Mouse (Mus musculus): ENCODE results near the gene Ankrd6.

The Ankrd6 gene

DNA sequence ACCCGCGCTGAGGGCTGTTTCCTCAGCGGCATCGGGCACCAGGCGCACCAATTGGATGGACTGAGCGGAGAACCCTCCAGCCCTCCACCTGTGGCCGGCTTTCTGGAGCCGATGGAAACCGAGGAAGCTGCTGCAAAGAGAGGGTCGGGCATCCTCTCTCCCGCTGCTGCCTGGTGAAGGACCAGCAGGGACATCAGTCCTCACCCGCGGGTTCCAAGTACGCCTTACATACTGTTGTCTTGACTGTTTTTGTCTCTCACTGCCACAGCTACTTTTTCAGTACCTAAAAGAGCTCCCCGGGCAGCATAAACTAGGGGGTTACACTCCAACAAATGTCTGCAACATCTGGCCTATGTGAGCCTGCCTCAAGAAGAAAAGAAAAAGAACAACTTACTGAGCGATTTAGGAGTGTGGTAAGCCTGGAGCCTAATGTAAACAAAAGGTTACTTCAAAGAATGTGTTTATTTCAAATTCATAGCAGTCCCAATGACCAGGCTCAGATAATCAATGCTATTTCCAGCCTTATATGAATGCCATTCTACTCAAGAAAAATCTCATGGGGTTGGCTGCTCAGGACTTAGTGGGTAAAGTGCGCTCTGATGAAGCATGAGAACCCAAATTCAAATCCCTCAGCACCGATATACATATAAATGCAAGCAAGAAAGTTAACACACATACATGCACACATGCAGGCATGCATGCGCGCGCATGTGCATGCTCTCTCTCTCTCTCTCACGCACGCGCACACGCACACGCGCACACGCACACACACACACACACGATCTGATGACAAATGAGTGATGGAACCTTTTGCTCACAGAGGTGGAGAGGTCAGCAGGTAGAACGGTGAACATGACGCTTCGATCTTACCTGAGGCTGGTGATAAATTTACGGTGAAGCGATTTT lies 647 bp upstream of the Ankrd6 start:
- DNase-seq (ENCODE audit: low spot score) = no peak

DNA sequence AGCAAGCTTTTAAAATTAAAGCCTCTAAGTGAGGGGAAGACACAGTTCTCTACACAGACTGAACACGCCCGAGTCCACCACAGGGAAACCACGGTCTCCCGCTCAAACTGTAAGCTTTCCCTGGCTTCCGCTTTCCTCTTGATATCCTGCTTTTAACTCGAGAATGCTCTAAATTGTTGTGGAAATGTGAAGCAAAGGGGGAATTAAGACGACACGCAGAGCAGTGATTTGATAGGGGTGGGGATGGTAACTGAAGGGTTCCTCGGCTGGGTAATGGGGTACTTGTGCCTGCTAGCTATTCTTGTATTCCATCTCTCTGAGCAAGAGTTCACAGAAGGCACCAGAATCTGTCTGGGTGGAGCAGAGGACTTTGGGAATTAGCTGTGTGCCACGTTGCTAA lies 1.9 kb downstream of the Ankrd6 start:
- no peak for DNase-seq (ENCODE audit: low spot score)

DNA sequence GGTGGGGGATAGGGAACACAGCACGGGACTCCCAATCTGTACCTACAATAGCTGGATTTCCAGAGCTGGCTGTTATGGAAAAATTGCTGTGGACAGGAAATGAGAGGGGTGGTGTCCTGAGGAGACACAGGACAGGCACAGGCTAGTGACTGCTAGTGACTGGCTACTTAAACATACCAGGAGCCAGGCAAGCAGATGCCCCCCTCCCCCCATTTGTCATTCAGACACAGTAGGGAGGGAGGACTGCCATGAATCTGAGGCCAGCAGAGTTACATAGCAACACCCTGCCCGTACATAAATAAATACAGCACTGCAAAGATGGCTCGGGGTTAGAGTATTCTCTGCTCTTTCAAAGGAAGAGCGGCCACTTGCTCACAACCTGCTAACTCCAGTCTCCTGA lies 3.0 kb downstream of the Ankrd6 start:
- no peak for DNase-seq (ENCODE audit: low spot score)

DNA sequence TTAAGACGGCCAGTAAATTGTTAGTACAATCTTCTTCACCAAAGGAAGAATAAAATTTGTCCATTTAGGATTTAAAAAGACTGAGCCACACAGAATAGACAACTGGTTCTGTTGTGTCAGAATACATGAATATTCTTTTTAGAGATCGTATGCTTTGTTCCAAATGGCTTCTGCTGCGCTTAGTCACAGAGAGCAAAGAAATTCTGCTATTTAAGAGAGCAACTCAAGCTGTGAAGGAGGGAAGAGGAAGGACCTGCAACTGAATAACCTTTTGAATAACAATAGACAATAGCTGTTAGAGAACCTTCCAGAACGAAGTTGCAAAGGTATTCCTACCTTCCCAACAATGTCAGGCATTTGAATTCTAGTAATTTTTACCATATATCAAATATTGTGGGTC lies 9.7 kb downstream of the Ankrd6 start:
- DNase-seq (ENCODE audit: low spot score) = no peak

DNA sequence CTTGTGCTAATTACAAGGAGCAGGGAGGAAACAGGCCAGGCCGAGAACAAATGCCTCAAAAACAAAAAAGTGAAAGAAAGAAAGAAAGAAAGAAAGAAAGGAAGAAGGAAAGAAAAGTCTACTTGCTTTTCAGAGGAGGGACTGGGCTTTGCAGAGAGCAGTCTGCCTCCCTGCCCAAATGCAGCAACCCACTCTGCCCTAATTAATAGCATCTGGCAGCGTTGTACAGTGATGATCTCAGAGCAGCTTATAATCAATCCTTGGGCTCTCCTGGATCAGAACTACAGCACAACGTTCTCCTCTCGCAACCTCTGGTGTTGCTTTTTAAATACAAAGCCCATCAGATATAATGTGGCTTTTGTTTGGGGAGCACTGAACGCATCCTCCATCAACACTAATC lies 10.7 kb downstream of the Ankrd6 start:
- no peak for DNase-seq (ENCODE audit: low spot score)

DNA sequence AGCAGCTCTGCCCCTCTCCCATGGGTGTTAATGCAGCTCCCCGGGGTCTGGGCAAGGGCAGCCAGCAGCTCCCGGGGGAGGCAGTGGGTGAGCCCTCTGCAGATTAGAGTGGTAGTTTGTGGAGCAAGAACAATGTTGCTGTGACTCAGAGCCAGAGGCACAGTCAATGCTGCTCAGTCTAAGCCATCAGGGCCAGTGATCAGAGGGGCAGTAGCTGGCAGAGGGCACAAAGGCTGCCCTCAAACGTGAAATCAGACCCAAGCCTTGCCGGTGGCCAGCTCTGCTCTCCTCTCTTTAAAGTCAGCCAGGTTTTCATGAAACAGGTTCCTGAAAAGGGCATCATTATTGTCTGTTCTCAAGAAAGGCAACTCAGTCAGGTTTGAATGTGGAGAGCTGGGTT lies 11.1 kb downstream of the Ankrd6 start:
- no peak for DNase-seq (ENCODE audit: low spot score)

DNA sequence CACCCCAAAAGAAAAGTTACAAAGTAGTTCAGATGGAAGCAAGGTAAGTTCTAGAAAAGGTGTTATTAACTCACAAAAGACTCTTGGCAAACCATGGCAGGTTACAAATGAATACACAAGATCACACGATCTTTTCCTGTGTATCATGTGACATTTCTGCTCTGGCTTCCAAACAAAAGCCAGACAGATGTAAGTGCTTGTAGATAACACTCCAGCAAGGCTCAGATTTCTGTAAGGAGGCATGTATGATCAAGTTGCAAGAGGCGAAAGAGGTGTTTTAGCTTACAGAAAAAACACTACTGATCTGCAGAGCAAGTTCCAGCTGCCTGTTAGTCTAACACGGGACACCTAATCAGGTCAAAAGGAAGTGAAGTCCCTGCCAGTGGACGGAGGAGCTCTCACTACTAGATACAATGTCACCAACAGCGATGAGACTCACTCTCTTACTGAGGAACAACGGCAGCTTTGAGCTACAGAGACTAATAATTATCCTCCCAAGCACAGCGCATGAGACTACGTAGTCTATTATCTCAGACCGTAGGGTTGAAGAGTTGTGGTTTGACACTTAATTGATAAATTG lies 13.8 kb downstream of the Ankrd6 start:
- no peak for DNase-seq (ENCODE audit: low spot score)

DNA sequence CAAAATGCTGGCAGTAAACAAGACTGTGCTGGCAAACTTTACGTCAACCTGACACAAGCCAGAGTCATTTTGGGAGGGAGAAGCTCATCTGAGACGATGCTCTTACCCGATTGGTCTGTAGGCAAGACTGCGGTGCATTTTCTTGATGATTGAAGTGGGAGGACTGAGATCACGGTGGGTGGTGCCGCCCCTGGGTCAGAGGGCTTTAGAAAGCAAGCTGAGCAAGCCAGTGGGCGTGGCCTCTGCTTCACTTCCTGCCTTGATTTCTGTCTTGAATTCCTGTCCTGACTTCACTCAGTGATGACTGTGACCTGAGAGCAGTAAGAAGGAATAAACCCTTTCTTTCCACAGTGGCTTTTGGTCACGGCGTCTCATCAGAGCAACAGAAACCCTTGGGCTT lies 18.6 kb downstream of the Ankrd6 start:
- no peak for DNase-seq (ENCODE audit: low spot score)

DNA sequence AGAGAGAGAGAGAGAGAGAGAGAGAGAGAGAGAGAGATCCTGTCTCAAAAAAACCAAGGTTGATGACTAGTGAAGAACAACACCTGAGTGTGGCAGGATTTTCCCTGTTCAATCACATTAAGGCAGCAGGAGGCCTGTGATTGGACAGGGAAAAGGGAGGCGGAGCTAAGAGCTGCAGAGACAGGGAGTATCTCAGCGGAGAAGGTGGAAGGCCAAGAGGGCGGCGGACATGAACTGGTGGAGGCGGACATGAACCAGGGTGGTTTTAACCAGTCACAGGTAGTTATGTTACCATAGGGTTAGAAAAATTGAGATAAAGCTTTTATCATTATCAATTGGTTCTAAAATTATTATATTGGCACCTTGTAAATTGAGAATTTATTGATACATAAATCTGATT lies 20.9 kb downstream of the Ankrd6 start:
- DNase-seq (ENCODE audit: low spot score) = no peak

DNA sequence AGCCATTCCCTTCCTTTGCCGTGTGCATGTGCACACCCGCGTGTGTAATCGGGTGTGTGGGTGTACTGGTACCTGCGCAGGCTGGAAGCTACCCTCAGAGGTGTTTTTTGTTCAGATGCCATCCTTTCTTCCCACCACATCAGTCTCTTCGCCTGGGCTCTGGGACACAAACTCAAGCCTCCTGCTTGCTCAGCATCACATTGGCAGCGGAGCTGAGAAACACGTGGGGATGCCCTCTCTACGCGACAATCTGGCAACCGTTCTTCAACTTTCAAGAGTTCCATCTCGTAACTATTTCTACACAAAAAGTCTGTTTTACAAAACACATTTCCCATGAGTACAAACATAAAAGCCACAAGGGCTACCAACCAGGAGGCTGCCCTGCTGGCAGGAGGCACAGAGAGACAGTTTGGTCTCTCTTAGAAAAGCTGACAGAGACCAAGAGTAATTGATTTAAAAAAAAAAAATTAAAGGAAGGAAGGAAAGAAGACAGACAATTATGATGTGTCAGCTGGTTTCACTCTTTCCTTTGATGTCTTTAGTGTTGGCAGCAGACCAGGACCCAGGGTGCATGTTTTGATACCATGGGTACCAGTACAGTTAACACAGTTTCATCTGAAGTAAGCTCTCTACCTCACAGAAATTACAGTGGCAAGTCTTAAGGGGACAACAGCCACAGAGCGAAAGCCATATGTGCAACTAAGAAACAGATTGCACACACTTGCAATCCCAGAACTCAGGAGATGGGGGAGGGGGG lies 21.8 kb downstream of the Ankrd6 start:
- no peak for DNase-seq (ENCODE audit: low spot score)

DNA sequence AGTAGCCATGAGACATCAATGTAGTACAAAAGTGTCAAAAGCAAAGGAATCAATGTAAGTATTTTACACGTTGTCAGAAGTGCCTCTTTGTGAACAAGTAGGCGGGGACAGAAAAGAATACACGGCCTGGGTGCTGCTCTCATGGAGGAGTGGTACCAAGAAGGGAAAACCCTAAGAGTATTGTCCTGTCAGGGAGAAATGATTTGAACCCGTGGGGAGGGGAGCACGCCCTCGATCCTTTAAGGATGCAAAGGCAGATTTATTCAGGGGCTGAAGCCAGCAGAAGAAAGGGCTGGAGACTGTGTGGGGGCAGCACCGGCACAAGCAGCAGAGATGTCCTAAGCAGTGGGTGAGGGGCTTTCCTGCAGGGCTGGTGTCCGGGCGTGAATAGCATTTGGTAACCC lies 26.7 kb downstream of the Ankrd6 start:
- DNase-seq (ENCODE audit: low spot score) = no peak

DNA sequence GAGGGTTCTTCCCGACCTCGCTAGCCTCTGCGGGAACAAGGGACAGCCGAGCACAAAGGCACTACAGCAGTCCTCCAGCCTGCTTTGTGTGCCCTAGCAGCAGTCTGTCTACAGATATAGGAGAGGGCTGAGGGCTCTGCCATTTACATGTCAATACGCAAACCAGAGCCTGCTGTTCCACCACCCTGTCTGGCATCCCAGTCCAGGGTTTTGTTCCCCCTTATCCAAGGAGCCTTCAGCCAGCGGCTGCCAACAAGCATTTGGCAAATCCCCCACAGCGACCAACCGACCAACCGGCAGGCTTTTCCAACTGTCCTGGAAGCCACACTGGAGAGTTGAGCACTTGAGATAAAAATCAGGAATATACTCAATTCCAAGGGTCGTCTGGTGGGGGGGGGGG lies 27.2 kb downstream of the Ankrd6 start:
- DNase-seq (ENCODE audit: low spot score) = no peak

DNA sequence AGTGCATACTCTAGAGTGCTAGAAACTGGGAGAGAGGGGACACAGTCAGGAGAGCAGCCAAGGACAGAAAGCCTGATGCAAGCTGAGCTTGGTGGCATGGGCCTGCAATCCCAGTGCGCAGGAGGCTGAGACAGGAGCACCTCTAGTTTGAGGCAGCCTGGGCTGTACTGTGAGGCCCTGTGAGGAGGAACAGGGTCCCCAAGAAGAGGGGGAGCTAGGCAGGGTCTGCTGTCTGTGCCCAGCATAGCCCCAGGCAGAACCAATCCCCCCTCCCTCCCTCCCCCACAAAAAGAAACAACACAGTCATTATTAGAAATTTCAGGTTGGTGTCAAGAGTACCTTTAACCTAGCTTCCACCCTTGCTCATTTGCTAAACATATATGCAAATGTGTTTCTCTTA lies 27.8 kb downstream of the Ankrd6 start:
- no peak for DNase-seq (ENCODE audit: low spot score)

DNA sequence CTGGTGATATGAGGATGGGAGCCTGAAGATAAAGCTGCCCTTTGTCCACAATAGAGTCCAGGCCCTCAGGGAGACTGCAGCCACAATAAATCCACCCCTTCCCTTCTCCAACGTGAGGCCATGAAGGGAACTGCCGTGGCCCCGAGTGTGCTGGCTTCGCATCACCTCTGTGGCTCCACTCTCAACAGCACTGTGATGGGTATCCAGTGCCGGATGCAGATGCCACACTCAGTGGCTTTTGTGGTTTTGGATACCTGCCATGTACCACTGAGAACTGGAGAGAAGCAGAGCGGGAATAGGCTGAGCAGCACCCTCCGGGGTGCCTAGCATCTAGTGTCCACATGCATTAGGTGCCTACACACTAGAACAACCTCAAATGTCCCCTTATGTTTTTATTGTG lies 29.8 kb downstream of the Ankrd6 start:
- no peak for DNase-seq (ENCODE audit: low spot score)

DNA sequence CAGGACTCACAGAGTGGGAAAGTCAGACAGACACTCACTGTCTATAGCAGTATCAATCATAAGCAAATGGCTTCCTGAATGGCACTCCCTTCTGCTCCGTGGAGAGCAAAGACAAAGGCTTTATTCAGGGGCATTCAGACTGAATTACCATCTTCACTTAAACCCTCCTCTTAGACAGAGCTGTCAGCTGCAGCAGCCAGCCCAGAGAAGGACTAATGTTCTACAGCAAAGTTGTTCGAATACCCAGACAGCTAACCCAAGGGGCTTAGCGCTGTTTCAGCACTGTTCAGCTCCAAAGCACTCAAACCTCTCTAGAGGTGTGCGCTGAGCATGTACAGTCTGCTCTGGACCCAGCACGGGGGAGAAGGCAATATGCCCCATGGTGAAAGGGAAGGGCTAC lies 32.1 kb downstream of the Ankrd6 start:
- DNase-seq (ENCODE audit: low spot score) = no peak

DNA sequence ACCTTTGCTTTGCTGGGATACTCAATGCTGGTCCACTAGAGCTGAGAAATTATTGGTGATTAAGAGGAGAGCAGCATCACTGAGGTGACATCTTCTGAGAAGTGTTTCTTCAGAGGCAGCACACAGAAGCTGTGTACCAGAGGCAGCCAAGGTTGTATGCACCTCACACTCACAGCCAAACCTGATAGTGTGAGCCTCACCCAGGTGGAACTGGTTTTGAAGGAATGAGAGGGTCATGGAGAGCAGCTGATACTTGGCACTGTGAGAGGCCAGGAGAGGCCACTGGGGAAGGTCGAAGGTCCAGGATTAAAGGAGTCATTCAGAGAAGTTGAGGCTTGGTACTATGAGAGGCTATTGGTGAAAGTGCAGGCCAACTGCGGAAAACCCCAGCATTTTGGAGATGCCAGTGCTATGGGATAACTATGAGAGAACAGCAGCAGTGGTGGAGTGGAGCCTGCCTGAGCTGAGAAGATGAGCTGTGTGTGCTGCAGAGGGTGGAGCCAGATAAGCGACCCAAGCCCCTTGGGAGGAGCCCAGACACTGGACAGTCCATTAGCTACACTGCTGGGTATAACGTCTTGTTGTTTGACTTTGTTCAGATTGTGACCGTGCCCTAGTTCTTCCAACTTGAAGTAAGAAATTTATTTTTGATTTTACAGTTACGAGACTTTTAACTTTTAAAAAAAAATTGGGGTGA lies 33.8 kb downstream of the Ankrd6 start:
- DNase-seq (ENCODE audit: low spot score) = no peak

DNA sequence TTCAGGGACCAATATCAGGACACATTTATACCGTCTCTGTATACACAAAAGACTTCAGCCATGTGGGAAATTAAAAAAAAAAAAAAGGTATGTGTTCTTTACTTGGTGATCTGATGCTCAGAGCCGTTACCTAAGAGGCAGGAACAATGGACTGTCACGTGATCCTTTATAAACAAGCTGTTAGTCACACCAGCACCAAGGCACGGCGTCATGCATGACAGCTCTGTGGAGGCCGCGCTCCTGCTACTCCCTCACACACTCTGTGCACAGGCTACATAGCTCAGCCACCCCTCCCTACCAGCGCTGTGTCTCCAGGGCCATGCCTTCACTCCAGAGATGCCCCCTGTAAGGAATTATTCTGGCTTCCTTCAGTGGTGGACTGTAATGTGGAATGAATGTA lies 34.7 kb downstream of the Ankrd6 start:
- no peak for DNase-seq (ENCODE audit: low spot score)

DNA sequence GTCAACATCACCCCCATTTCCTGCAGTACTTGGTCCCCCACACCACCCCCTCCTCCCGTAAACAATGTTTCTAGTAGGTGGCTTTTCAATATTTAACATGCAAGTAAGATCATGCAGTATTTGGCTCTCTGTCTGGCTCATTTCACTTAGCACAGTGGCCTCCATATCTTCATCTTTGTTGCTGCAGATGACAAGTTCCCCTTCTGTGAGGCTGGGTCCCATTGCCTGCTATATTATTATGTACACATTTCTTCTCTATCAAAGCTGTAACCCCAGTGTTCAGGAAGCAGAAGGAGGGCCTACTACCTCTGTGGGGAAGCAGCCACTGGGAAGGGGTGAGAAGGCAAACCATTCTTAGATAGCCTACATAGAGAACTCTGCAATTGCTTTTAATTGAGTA lies 40.6 kb downstream of the Ankrd6 start:
- no peak for DNase-seq (ENCODE audit: low spot score)

DNA sequence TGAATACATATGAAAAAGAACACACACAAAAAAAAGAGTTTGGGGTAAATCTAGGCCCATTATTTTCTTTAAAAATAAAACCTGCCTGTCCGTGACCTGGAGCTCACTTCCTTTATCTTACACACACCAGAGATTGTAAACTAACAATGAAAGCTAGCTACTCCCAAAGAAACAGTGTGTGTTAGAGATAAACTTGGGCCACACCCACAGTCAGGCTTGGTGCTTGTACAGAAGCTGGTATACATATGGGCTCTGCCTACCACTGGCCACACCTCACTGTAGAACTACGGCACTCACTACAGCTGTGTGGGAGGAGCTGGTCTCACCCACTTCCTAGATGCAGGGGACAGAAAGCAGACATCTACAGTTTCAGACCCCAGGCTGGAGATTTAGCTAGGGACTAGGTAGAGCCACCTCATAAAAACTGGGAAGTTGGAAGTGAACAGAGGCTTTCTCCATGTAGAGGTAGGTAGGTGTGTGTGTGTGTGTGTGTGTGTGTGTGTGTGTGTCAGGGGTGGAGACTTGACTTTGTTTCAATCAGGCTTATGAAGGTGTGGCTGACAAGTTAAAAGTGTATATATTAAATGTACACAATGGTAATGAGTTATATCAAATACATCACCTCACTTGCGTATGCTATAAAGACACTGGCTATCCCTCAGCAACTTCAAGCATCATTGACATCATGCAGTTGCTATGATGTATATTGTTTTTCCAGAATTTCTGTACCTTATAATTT lies 41.2 kb downstream of the Ankrd6 start:
- DNase-seq (ENCODE audit: low spot score) = no peak

DNA sequence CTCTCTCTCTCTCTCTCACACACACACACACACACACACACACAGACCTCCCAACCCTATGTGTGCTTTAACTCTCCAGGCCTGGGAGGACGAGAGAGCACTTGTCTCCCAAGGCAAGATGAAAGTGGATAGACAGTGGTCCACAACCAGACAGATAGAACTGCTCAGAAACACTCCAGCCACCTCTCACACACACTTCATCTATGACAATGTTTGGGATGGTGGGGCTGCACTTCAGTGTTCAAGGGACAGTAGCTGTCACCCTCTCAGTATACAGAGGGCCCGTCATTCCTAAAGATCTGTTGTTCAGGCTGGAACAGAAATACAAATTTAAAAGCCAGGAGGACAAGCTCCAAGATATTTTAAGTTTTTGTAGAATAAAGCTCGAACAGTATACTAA lies 43.0 kb downstream of the Ankrd6 start:
- DNase-seq (ENCODE audit: low spot score) = no peak

DNA sequence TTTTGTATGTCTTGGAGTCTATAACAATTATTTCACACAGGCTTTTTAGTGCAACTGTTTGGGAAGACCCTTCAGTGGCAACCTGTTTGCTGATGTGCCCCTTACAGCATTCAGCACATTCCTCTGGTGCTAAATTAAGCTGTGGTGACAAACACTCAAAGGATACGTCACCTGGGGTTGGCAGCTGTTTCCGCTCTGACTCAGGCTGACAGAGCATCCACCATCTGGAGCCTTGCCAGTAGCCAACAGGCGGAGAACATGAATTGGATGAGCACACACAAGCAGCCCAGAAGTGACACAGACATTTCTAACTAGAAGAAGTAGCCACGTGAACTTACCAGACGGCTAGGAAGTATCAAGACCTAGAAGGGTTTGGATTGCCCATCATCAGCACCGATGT lies 44.0 kb downstream of the Ankrd6 start:
- DNase-seq (ENCODE audit: low spot score) = no peak

DNA sequence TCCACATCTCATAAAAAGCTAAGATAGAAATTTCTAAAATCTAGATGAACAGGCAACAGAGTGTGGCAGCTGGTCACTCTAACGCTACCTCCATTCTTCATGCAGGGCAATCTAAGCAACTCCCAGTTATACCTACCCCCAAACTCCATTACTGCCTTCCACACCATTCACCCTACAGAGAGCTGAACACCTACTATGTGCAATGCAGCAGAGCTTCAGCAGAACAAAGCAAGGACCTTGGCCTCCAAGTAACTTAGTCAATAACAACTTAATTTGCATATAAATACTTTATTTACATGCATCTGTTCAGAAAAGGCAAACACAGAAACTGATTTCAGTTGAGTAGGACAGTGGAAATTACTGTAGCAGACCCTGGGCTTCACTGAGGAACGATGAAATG lies 44.7 kb downstream of the Ankrd6 start:
- DNase-seq (ENCODE audit: low spot score) = no peak

Data from ovary, adult 18-20 months (tissue).